Mouse (Mus musculus) stomach, postnatal 0 days (tissue): Measurements from ENCODE around the gene Ces1a. TPM values are rescaled to one million over a fixed set of nuclear protein-coding genes. Genes with fewer than 3 reads are reported as not detected.

ENCODE experiments used
- ATAC-seq: fragments of 200-750 bp; cut with Nextera tagmentation; 2 replicates; pipeline ENCODE4 v1.8.0; 2017; ENCODE audit not compliant: low FRiP score, low TSS enrichment
- DNase-seq: peaks from one replicate; pipeline ENCODE4 v3.0.0-alpha.2; 2016; ENCODE audit warnings: low spot score
- H3K27ac ChIP-seq: fragments of 300-500 bp; sonication (generic); replicated peaks from 2 replicates; pipeline ENCODE4 v1.5.1; 2014; ENCODE audit warnings: mild to moderate bottlenecking, control low read depth
- H3K27me3 ChIP-seq: fragments of 300-500 bp; sonication (generic); 2 replicates; pipeline ENCODE4 v1.6.1; 2014; ENCODE audit warnings: low read length; ENCODE audit not compliant: control insufficient read depth, insufficient read depth
- H3K36me3 ChIP-seq: fragments of 300-500 bp; sonication (generic); 2 replicates; pipeline ENCODE4 v1.6.1; 2014; ENCODE audit warnings: low read length, mixed read lengths; ENCODE audit not compliant: control insufficient read depth, insufficient read depth
- H3K4me1 ChIP-seq: fragments of 300-500 bp; sonication (generic); replicated peaks from 2 replicates; pipeline ENCODE4 v1.6.1; 2014; ENCODE audit warnings: antibody characterized with exemption; ENCODE audit not compliant: control insufficient read depth, insufficient read depth
- H3K4me2 ChIP-seq: fragments of 300-500 bp; sonication (generic); replicated peaks from 2 replicates; pipeline ENCODE4 v1.6.1; 2014; ENCODE audit warnings: low read depth, mild to moderate bottlenecking, control low read depth, moderate library complexity
- H3K4me3 ChIP-seq: fragments of 300-500 bp; sonication (generic); 2 replicates; pipeline ENCODE4 v1.5.1; 2014; ENCODE audit warnings: low read depth, low read length, control low read depth
- H3K9ac ChIP-seq: fragments of 300-500 bp; sonication (generic); 2 replicates; pipeline ENCODE4 v1.6.1; 2014; ENCODE audit warnings: mild to moderate bottlenecking, low read length, control low read depth, mixed read lengths
- H3K9me3 ChIP-seq: fragments of 300-500 bp; sonication (generic); 2 replicates; pipeline ENCODE4 v1.6.1; 2016; ENCODE audit warnings: low read length; ENCODE audit not compliant: control insufficient read depth
- CTCF ChIP-seq: IDR thresholded peaks from 2 replicates; pipeline ENCODE4 v1.5.1; 2016; ENCODE audit warnings: antibody characterized with exemption, low read depth, mild to moderate bottlenecking, moderate library complexity
- EP300 ChIP-seq: optimal IDR thresholded peaks from 2 replicates; pipeline ENCODE3; 2016; ENCODE audit warnings: antibody characterized with exemption
- WGBS: fragments of 180-500 bp; shearing (Covaris S2); extraction: QIAGEN DNeasy Blood & Tissue Kit; methylation state at CpG from one replicate; pipeline ENCODE4 v1.1.7; 2014; 5-methylcytosine and 5-hydroxymethylcytosine counted together
- polyA plus RNA-seq: library from polyadenylated mRNA; unstranded; fragments of >200 nt; fragmentation: Nextera tagmentation; extraction: Ambion mirVana; gene quantifications from 2 replicates; pipeline ENCODE4 v1.2.1, GENCODE M21; 2015

Ces1a gene
- polyA plus RNA-seq = not detected in 2 replicates

- Histone ChIP-seq H3K9ac (no peak within 1 kb of the TSS), H3K27ac (no peak within 1 kb of the TSS), H3K4me1 (no peaks in the 10 kb centered on the region), H3K9me3 (no peaks in the 10 kb centered on the region), H3K36me3 (no peaks in the 10 kb centered on the region), H3K4me2 (no peak within 1 kb of the TSS), H3K4me3 (no peak within 1 kb of the TSS), H3K27me3 (no peaks in the 10 kb centered on the region)
- DNase-seq = no peak
- 84% methylated on average over 3 of the region's 3 CpGs for WGBS
- TF ChIP-seq CTCF = no peak
- TF ChIP-seq EP300 = no peak
- ATAC-seq = no peak
Measured at GRCm38 (mm10) chr8:93048092-93048491, at the start of gene Ces1a. TSS of gene Ces1a (minus strand) at chr8:93048192.

DNA sequence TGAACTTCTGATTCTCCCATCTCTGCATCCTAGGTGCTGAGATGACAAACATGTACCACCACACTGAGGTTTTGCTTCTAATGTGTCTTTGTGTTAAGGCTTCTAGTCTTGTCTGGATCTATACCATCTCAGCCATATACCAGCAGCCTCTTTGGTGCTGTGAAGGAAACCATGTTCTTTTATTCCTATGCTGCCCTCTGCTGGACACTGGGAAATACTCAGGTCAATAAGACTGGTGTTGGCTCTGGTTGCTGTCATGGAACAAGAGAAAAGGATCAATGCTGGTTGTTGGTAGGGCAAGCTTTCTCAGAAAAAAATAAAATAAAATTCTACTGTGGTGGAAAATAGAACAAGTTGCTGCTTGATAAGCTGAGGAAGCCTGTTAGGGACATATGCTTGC, 47.4 kb upstream of the Ces1a start:
- no peaks in the 10 kb centered on the region for H3K9me3 ChIP-seq
- no peaks in the 10 kb centered on the region for H3K4me1 ChIP-seq
- peak; percentile 84 for TF ChIP-seq CTCF
- TF ChIP-seq EP300 = no peak
- H3K27ac ChIP-seq = no peak overlapping the region
- H3K9ac ChIP-seq = no peak overlapping the region
- H3K4me3 ChIP-seq = no peak overlapping the region
- peak; percentile 53 for DNase-seq
- no peaks in the 10 kb centered on the region for H3K27me3 ChIP-seq
- H3K4me2 ChIP-seq = no peak overlapping the region
- no peaks in the 10 kb centered on the region for H3K36me3 ChIP-seq
- no peak for ATAC-seq

DNA sequence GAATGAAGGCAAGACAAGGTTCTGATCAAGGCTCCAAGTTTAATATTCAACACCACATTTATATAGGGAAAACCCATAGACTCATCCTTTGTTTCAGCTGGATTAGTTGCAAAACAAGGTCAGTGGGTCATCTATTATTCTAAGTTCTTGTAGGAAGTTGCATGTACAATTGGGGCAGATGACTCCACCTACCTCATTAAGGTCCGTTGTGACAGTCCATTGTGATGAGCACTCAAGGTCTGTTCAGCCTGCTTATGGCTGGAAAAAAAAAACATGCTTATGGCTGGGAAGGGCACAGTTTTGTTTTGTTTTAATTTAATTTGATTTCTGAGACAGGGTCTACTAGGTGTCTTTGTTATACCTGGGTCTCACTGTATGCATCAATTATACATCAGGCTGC, 43.3 kb upstream of the Ces1a start:
- no peak overlapping the region for H3K4me3 ChIP-seq
- no peaks in the 10 kb centered on the region for H3K4me1 ChIP-seq
- DNase-seq (no peak), ATAC-seq (no peak)
- H3K9me3 ChIP-seq = no peaks in the 10 kb centered on the region
- no peak overlapping the region for H3K4me2 ChIP-seq
- 46% methylated on average over 1 of the region's 1 CpGs for WGBS
- H3K36me3 ChIP-seq = no peaks in the 10 kb centered on the region
- H3K27ac ChIP-seq = no peak overlapping the region
- H3K27me3 ChIP-seq = no peaks in the 10 kb centered on the region
- H3K9ac ChIP-seq = no peak overlapping the region
- TF ChIP-seq CTCF (no peak), EP300 (no peak)

GRCm38 (mm10) chr8:93088686-93089122, 40.7 kb upstream of the Ces1a start:
- TF ChIP-seq CTCF = no peak
- no peak for TF ChIP-seq EP300
- 5% methylated on average over 2 of the region's 2 CpGs for WGBS
- Histone ChIP-seq H3K9me3 (no peaks in the 10 kb centered on the region), H3K36me3 (no peaks in the 10 kb centered on the region), H3K4me1 (no peaks in the 10 kb centered on the region), H3K4me2 (0 out of 2 replicates have a peak overlapping the region, but pooled peaks have one; percentile 3), H3K27ac (no peak overlapping the region), H3K27me3 (no peaks in the 10 kb centered on the region), H3K4me3 (no peak overlapping the region), H3K9ac (no peak overlapping the region)
- DNase-seq (peak; percentile 44), ATAC-seq (peak; percentile 76)

DNA sequence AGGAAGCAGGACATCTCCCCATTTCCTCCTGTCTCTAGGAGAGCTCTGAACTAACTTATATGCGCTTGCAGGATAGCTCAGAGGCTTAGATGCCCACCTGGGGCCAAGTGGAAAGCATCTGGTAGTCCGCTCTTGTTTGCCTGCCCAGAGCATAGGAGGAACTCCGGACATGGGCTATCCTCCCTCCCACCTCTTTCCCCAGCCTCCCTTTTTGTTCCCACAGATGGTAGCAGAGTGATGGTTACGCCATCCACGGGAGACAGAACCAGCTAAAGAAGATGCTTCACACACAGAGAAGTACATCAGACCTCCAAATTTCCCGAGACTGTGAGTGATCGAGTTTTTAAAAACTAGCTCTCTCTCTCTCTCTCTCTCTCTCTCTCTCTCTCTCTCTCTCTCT, 40.2 kb upstream of the Ces1a start:
- H3K9ac ChIP-seq = no peak overlapping the region
- no peaks in the 10 kb centered on the region for H3K4me1 ChIP-seq
- no peak overlapping the region for H3K27ac ChIP-seq
- TF ChIP-seq EP300 = no peak
- TF ChIP-seq CTCF = no peak
- no peaks in the 10 kb centered on the region for H3K27me3 ChIP-seq
- ATAC-seq (no peak), DNase-seq (no peak)
- H3K4me3 ChIP-seq = no peak overlapping the region
- H3K36me3 ChIP-seq = no peaks in the 10 kb centered on the region
- 16% methylated on average over 7 of the region's 7 CpGs for WGBS
- H3K4me2 ChIP-seq = no peak overlapping the region
- no peaks in the 10 kb centered on the region for H3K9me3 ChIP-seq

DNA sequence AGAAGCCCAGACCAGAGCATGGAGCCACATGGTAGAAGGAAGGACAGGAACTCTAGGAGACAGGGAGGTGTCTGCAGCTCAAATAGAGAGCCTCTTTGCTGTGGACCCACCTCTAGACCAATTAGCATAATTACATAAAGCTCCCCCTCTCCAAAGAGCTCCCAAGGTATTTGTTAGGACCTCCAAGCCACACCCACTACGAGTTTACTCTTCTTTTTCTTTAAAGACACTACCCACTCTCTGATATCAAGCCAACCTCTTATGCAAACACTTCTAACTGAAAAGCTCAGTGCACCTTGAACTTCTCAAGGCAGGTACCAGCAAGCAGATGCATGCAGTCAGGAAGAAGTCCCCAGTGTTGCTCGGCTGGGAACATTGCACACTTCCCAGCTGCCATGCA, 31.9 kb upstream of the Ces1a start, which contains the start of gene Ces1b:
TSS of gene Ces1b (minus strand) at position 131 of the 400 bp plus-strand sequence.
- Histone ChIP-seq H3K9ac (no peak within 1 kb of the TSS), H3K4me2 (no peak within 1 kb of the TSS), H3K36me3 (no peaks in the 10 kb centered on the region), H3K4me1 (no peaks in the 10 kb centered on the region), H3K9me3 (no peaks in the 10 kb centered on the region), H3K27ac (no peak within 1 kb of the TSS), H3K27me3 (no peaks in the 10 kb centered on the region), H3K4me3 (no peak within 1 kb of the TSS)
- 41% methylated on average over 2 of the region's 2 CpGs for WGBS
- ATAC-seq = no peak
- no peak for DNase-seq
- no peak for TF ChIP-seq CTCF
- no peak for TF ChIP-seq EP300
